Mouse (Mus musculus) heart, embryonic 14.5 days (tissue): Measurements from ENCODE around the gene 1700001L19Rik. TPM values are rescaled to one million over a fixed set of nuclear protein-coding genes. Genes with fewer than 3 reads are reported as not detected.

Experiments
- ATAC-seq: fragments of 200-750 bp; cut with Nextera tagmentation; 2 replicates; pipeline ENCODE4 v1.8.0; 2017; ENCODE audit warnings: low read depth, moderate TSS enrichment; ENCODE audit not compliant: insufficient number of reproducible peaks, insufficient read depth, low FRiP score
- H3K27ac ChIP-seq, 2 experiments: fragments of 200-500 bp in 1 of 2; fragments of 300-500 bp in 1 of 2; sonication (generic) in 1 of 2; replicated peaks in 1 of 2; 2 replicates each; pipeline ENCODE4 v1.5.1; 2012 to 2014; ENCODE audit warnings: low read depth in 2 of 2, low read length in 2 of 2, control low read depth in 1 of 2, mild to moderate bottlenecking in 1 of 2, mixed read lengths in 1 of 2; ENCODE audit not compliant: control insufficient read depth in 1 of 2, insufficient read depth in 1 of 2
- H3K27me3 ChIP-seq: fragments of 300-500 bp; sonication (generic); 2 replicates; pipeline ENCODE4 v1.6.1; 2014; ENCODE audit warnings: mild to moderate bottlenecking, low read length, control low read depth; ENCODE audit not compliant: control insufficient read depth, insufficient read depth
- H3K36me3 ChIP-seq: fragments of 300-500 bp; sonication (generic); 2 replicates; pipeline ENCODE4 v1.6.1; 2014; ENCODE audit warnings: mild to moderate bottlenecking, control low read depth, low read length, mixed read lengths; ENCODE audit not compliant: control insufficient read depth, insufficient read depth
- H3K4me1 ChIP-seq, 2 experiments: fragments of 200-500 bp in 1 of 2; fragments of 300-500 bp in 1 of 2; sonication (generic) in 1 of 2; 2 replicates each; pipeline ENCODE4 v1.6.1; 2012 to 2014; ENCODE audit warnings: low read length in 2 of 2, control low read depth in 1 of 2, mixed read lengths in 1 of 2; ENCODE audit not compliant: control insufficient read depth in 2 of 2, insufficient read depth in 2 of 2
- H3K4me2 ChIP-seq: fragments of 300-500 bp; sonication (generic); 2 replicates; pipeline ENCODE4 v1.6.1; 2014; ENCODE audit warnings: mild to moderate bottlenecking, low read length
- H3K4me3 ChIP-seq, 2 experiments: fragments of 200-500 bp in 1 of 2; fragments of 300-500 bp in 1 of 2; sonication (generic) in 1 of 2; 2 replicates each; pipeline ENCODE4 v1.5.1; 2012 to 2014; ENCODE audit warnings: low read length in 2 of 2, mild to moderate bottlenecking in 2 of 2, control low read depth in 1 of 2, low read depth in 1 of 2, moderate library complexity in 1 of 2; ENCODE audit not compliant: control insufficient read depth in 1 of 2, insufficient read depth in 1 of 2
- H3K9ac ChIP-seq: fragments of 300-500 bp; sonication (generic); 2 replicates; pipeline ENCODE4 v1.6.1; 2014; ENCODE audit warnings: mild to moderate bottlenecking, low read length
- H3K9me3 ChIP-seq: fragments of 300-500 bp; sonication (generic); 2 replicates; pipeline ENCODE4 v1.6.1; 2016; ENCODE audit warnings: low read length, control low read depth; ENCODE audit not compliant: control insufficient read depth
- WGBS: fragments of 180-500 bp; shearing (Covaris S2); extraction: QIAGEN DNeasy Blood & Tissue Kit; methylation state at CpG from one replicate; pipeline ENCODE4 v1.1.7; 2014; 5-methylcytosine and 5-hydroxymethylcytosine counted together
- polyA plus RNA-seq: library from polyadenylated mRNA; unstranded; fragments of >200 nt; fragmentation: Nextera tagmentation; extraction: Ambion mirVana; gene quantifications from 2 replicates; pipeline ENCODE4 v1.2.1, GENCODE M21; 2014

Gene 1700001L19Rik
- polyA plus RNA-seq, 1 experiment from 2014 or later: 0.28 TPM

- ATAC-seq: no peak
- Histone ChIP-seq H3K36me3 (peaks cover 74% of the 10 kb centered on the region), H3K4me3 (no peak overlapping the region), H3K4me2 (no peak overlapping the region), H3K9ac (no peak overlapping the region), H3K27ac (peak overlapping the region in 1 of 2 experiments; percentile 93; a peak in 1 of 4 replicates), H3K27me3 (no peaks in the 10 kb centered on the region), H3K4me1 (peaks cover 14 to 25% of the 10 kb centered on the region in 2 experiments), H3K9me3 (no peaks in the 10 kb centered on the region)
- 58% methylated on average over 4 of the region's 4 CpGs for WGBS
Measured at GRCm38 (mm10) chr13:68574398-68574797, 22.8 kb upstream of the 1700001L19Rik start.

- 88% methylated on average over 7 of the region's 7 CpGs for WGBS
- H3K36me3 ChIP-seq: peaks cover 52% of the 10 kb centered on the region
- no peak overlapping the region for H3K9ac ChIP-seq
- no peak for ATAC-seq
- H3K9me3 ChIP-seq: no peaks in the 10 kb centered on the region
- H3K4me3 ChIP-seq: no peak overlapping the region
- no peak overlapping the region for H3K27ac ChIP-seq
- H3K4me2 ChIP-seq: no peak overlapping the region
- no peaks in the 10 kb centered on the region for H3K27me3 ChIP-seq
- peaks cover 8 to 25% of the 10 kb centered on the region in 2 experiments for H3K4me1 ChIP-seq
Measured at GRCm38 (mm10) chr13:68577945-68578344, 19.3 kb upstream of the 1700001L19Rik start.

GRCm38 (mm10) chr13:68581086-68581740 lies 16.0 kb upstream of the 1700001L19Rik start:
- H3K4me2 ChIP-seq: peak overlapping the region; percentile 92
- H3K36me3 ChIP-seq: peaks cover 61% of the 10 kb centered on the region
- peaks cover 0 to 17% of the 10 kb centered on the region in 2 experiments; a peak in 2 of 4 replicates for H3K4me1 ChIP-seq
- no peaks in the 10 kb centered on the region for H3K27me3 ChIP-seq
- no peaks in the 10 kb centered on the region for H3K9me3 ChIP-seq
- 23% methylated on average over 14 of the region's 14 CpGs for WGBS
- peak; percentile 1; the same call in 1 of the 2 replicates for ATAC-seq
- H3K4me3 ChIP-seq: peak overlapping the region; percentile 79 to 88
- H3K9ac ChIP-seq: peak overlapping the region; percentile 92
- peak overlapping the region; percentile 57 to 78 for H3K27ac ChIP-seq

- Histone ChIP-seq H3K9me3 (no peaks in the 10 kb centered on the region), H3K27ac (peak within 1 kb of the TSS; percentile 57 to 78), H3K36me3 (peaks cover 61% of the 10 kb centered on the region), H3K9ac (peak within 1 kb of the TSS; percentile 92), H3K4me3 (peak within 1 kb of the TSS; percentile 79 to 88), H3K4me2 (peak within 1 kb of the TSS; percentile 92), H3K4me1 (peaks cover 0 to 17% of the 10 kb centered on the region in 2 experiments; a peak in 2 of 4 replicates), H3K27me3 (no peaks in the 10 kb centered on the region)
- peak; percentile 99 for ATAC-seq
- under 1% methylated on average over 74 of the region's 81 CpGs for WGBS
Measured at GRCm38 (mm10) chr13:68581747-68582516, 15.3 kb upstream of the 1700001L19Rik start, which contains the start of the genes Mtrr and Fastkd3. Gene Mtrr (minus strand): TSS chr13:68582149. Gene Fastkd3 (plus strand): TSS chr13:68582234.

DNA sequence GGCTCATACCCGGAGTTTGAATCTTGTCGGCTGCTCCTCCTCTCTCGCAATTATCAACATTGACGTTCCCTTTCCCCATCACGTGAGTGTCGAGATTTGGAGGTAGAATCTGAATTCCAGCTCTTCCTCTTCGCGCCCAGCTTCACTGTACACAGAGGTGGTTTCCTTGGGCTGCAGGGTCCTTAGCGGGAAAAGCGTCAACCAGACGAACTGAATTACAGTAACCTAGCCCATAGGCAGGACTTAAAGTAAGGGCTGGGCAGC lies 14.8 kb upstream of the 1700001L19Rik start:
- H3K27ac ChIP-seq: peak overlapping the region; percentile 30 to 78
- H3K9me3 ChIP-seq: no peaks in the 10 kb centered on the region
- peaks cover 61% of the 10 kb centered on the region for H3K36me3 ChIP-seq
- WGBS: under 1% methylated on average over 11 of the region's 11 CpGs
- peaks cover 0 to 17% of the 10 kb centered on the region in 2 experiments; a peak in 2 of 4 replicates for H3K4me1 ChIP-seq
- peak overlapping the region; percentile 92 for H3K9ac ChIP-seq
- no peaks in the 10 kb centered on the region for H3K27me3 ChIP-seq
- no peak for ATAC-seq
- peak overlapping the region; percentile 79 to 88 for H3K4me3 ChIP-seq
- H3K4me2 ChIP-seq: peak overlapping the region; percentile 92

GRCm38 (mm10) chr13:68583961-68584360 lies 13.3 kb upstream of the 1700001L19Rik start:
- 91% methylated on average over 11 of the region's 11 CpGs for WGBS
- Histone ChIP-seq H3K4me2 (no peak overlapping the region), H3K4me1 (peaks cover 0 to 17% of the 10 kb centered on the region in 2 experiments; a peak in 2 of 4 replicates), H3K4me3 (no peak overlapping the region), H3K36me3 (peaks cover 62% of the 10 kb centered on the region), H3K27me3 (no peaks in the 10 kb centered on the region), H3K9ac (no peak overlapping the region), H3K27ac (no peak overlapping the region), H3K9me3 (no peaks in the 10 kb centered on the region)
- no peak for ATAC-seq

- 87% methylated on average over 7 of the region's 7 CpGs for WGBS
- no peaks in the 10 kb centered on the region for H3K9me3 ChIP-seq
- H3K4me2 ChIP-seq: no peak overlapping the region
- H3K4me3 ChIP-seq: no peak overlapping the region
- peaks cover 70% of the 10 kb centered on the region for H3K36me3 ChIP-seq
- H3K27me3 ChIP-seq: no peaks in the 10 kb centered on the region
- no peak overlapping the region for H3K27ac ChIP-seq
- ATAC-seq: no peak
- no peak overlapping the region for H3K9ac ChIP-seq
- peaks cover 0 to 17% of the 10 kb centered on the region in 2 experiments; a peak in 2 of 4 replicates for H3K4me1 ChIP-seq
Measured at GRCm38 (mm10) chr13:68585441-68585840, 11.8 kb upstream of the 1700001L19Rik start.
